Comparison of ENCODE assay signal across 8 mouse cellular contexts in the genomic region with DNA sequence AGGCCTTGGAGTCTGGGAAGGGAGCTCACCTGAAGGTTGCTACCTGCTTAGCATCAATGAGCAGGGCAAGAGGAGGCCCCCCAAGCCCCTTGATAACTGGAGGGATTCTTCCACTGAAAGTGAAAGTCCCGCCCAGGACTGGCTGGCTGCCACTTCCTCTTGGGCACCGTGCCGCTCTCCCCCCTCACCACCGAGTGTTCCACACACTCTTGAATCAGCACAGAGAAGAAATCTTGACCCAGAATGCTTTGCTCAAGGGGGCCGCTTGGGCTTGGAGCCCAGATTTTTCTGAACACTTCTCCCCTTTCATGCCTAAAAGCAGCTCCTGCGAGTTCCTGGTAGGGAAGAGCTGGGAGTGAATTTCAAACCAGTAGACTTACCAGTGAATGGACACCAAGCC.
DNase-seq lines count a peak whose midpoint lies in the region; ATAC-seq and TF ChIP-seq lines count a peak whose summit lies in the region.

No protein-coding gene starts in this region.

- 0 out of 2 replicates have a peak, but pooled peaks have one; percentile 17 for ATAC-seq in erythroid progenitor cell, adult 5-6 weeks (replicated peaks; ENCODE audit: low FRiP score, poor library complexity, severe bottlenecking)
- ATAC-seq in heart, postnatal 0 days (ENCODE audit: insufficient read depth, low read depth): peak; percentile 90
- peak; percentile 86 for ATAC-seq in lung, embryonic 15.5 days (ENCODE audit: borderline replicate concordance, extremely low read depth, low FRiP score, low TSS enrichment)

- no peaks in the 10 kb centered on the region for H3K27me3 ChIP-seq in heart, postnatal 0 days (ENCODE audit: control insufficient read depth, insufficient read depth, low read length)
- no peaks in the 10 kb centered on the region for H3K27me3 ChIP-seq in lung, embryonic 15.5 days

- no peak overlapping the region; the same call in 1 of the 2 replicates for H3K9ac ChIP-seq in heart, postnatal 0 days (replicated peaks; ENCODE audit: low read depth, low read length)
- H3K9ac ChIP-seq in lung, embryonic 15.5 days: no peak overlapping the region

- peak overlapping the region; percentile 85 for H3K27ac ChIP-seq in heart, postnatal 0 days (ENCODE audit: low read depth)
- H3K27ac ChIP-seq in layer of hippocampus, adult 2 months: peak overlapping the region; percentile 84
- peak overlapping the region; percentile 96 for H3K27ac ChIP-seq in lung, embryonic 15.5 days

- TF ChIP-seq CTCF in heart, postnatal 0 days (IDR thresholded peaks at IDR 0.05; ENCODE audit: low read depth): no peak
- TF ChIP-seq CTCF in layer of hippocampus, adult 2 months (conservative IDR thresholded peaks at IDR 0.05): no peak

- peak overlapping the region; percentile 48 for H3K4me2 ChIP-seq in heart, postnatal 0 days (ENCODE audit: low read depth, low read length)
- peak overlapping the region; percentile 42 for H3K4me2 ChIP-seq in lung, embryonic 15.5 days

- peak overlapping the region; percentile 25 for H3K4me3 ChIP-seq in heart, postnatal 0 days (ENCODE audit: low read depth, low read length)
- H3K4me3 ChIP-seq in layer of hippocampus, adult 2 months: peak overlapping the region; percentile 33
- H3K4me3 ChIP-seq in lung, embryonic 15.5 days: 0 out of 2 replicates have a peak overlapping the region, but pooled peaks have one; percentile 7

- no peak for TF ChIP-seq EP300 in heart, postnatal 0 days (IDR thresholded peaks at IDR 0.05; ENCODE audit: low read depth)

- peaks cover 15% of the 10 kb centered on the region for H3K4me1 ChIP-seq in heart, postnatal 0 days (ENCODE audit: control insufficient read depth, insufficient read depth)
- peaks cover 51% of the 10 kb centered on the region for H3K4me1 ChIP-seq in lung, embryonic 15.5 days

- H3K9me3 ChIP-seq in heart, postnatal 0 days (replicated peaks; ENCODE audit: control insufficient read depth, low read length): no peaks in the 10 kb centered on the region
- no peaks in the 10 kb centered on the region for H3K9me3 ChIP-seq in lung, embryonic 15.5 days

- WGBS in heart, postnatal 0 days: under 1% methylated on average over 6 of the region's 6 CpGs
- WGBS in lung, embryonic 15.5 days: 4% methylated on average over 6 of the region's 6 CpGs

- no peaks in the 10 kb centered on the region for H3K36me3 ChIP-seq in heart, postnatal 0 days (replicated peaks; ENCODE audit: control insufficient read depth, insufficient read depth, low read length)
- H3K36me3 ChIP-seq in lung, embryonic 15.5 days: no peaks in the 10 kb centered on the region

- peak; percentile 93 for DNase-seq in A20 (ENCODE audit: low read depth, low spot score)
- peak; percentile 84 to 93 for DNase-seq in adrenal gland, adult (ENCODE audit: inconsistent age in 2 of 2, low spot score in 1 of 2)
- DNase-seq in heart, postnatal 0 days (ENCODE audit: low spot score): peak; percentile 95
- DNase-seq in layer of hippocampus, adult 2 months (ENCODE audit: low spot score in 2 of 2): peak; percentile 82 to 88
- peak; percentile 96 for DNase-seq in right cerebral cortex, postnatal 10 days (ENCODE audit: low spot score in 2 of 2)
- peak; percentile 76 for DNase-seq in urinary bladder, postnatal 14 days (ENCODE audit: low spot score)

Comparison
In these comparisons a context has a peak if more than half of its experiments do, and no peak if none do; other contexts are left out.
1. Peak in every context shown above with its lines: DNase-seq, ATAC-seq, H3K4me3 ChIP-seq and H3K27ac ChIP-seq.
2. ATAC-seq: peak in every context shown above with its lines; median percentile 90 in heart, postnatal 0 days; 86 in lung, embryonic 15.5 days; 17 in erythroid progenitor cell, adult 5-6 weeks.